Mouse (Mus musculus) lung, postnatal 0 days (tissue): ENCODE results near the gene Cyp3a57.

Experiments
- CTCF ChIP-seq: IDR thresholded peaks from 2 replicates; pipeline ENCODE4 v1.5.1; 2016; ENCODE audit warnings: antibody characterized with exemption, mild to moderate bottlenecking
- EP300 ChIP-seq: IDR thresholded peaks from 2 replicates; pipeline ENCODE4 v1.6.1; 2016; ENCODE audit warnings: antibody characterized with exemption, mild to moderate bottlenecking, control low read depth

DNA sequence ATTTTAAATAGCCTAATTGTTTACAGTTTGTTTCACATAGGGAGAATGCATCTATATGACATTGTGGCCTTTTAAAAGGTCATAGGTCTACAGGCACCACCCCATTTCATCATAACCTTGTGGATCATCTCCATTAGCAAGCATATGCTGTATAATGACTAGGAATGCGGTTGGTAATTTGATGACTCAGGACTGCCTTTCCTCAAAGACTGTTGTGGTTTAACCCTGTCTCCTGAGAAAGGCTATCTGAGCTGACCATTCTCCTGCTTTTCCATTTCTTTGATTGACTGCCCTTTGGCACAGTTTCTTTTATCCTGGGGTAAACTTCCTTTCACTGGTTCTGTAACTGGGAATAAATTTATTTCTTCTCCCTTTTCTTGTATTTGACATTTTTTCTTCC is 8.0 kb downstream of the Cyp3a57 start:
- TF ChIP-seq CTCF: no peak
- TF ChIP-seq EP300: no peak
